Mouse (Mus musculus) heart, embryonic 13.5 days (tissue): ENCODE data around the gene C030005K15Rik. TPM values are rescaled to one million over a fixed set of nuclear protein-coding genes. Genes with fewer than 3 reads are reported as not detected.
A peak's percentile ranks its signal among the peaks of the same experiment; 100 is the strongest.
"Not testable (repeated sequence)": the region's sequence is repeated elsewhere in the genome, so short reads cannot be mapped to it uniquely, and the experiment has no call there.

Experiments used
- ATAC-seq: fragments of 200-750 bp; cut with Nextera tagmentation; 2 replicates; pipeline ENCODE4 v1.8.0; 2017; ENCODE audit warnings: moderate TSS enrichment; ENCODE audit not compliant: insufficient number of reproducible peaks, low FRiP score, low TSS enrichment; ENCODE audit errors: extremely low read depth
- H3K27ac ChIP-seq: fragments of 300-500 bp; sonication (generic); replicated peaks from 2 replicates; pipeline ENCODE4 v1.5.1; 2015; ENCODE audit warnings: moderate library complexity, mild to moderate bottlenecking, inconsistent platforms
- H3K27me3 ChIP-seq: fragments of 300-500 bp; sonication (generic); replicated peaks from 2 replicates; pipeline ENCODE4 v1.6.1; 2015; ENCODE audit warnings: mild to moderate bottlenecking, inconsistent platforms
- H3K36me3 ChIP-seq: fragments of 300-500 bp; sonication (generic); 2 replicates; pipeline ENCODE4 v1.6.1; 2015; ENCODE audit warnings: mild to moderate bottlenecking, inconsistent platforms
- H3K4me1 ChIP-seq: fragments of 300-500 bp; sonication (generic); 2 replicates; pipeline ENCODE4 v1.6.1; 2015; ENCODE audit warnings: inconsistent platforms
- H3K4me2 ChIP-seq: fragments of 300-500 bp; sonication (generic); 2 replicates; pipeline ENCODE4 v1.6.1; 2015; ENCODE audit warnings: inconsistent platforms, mild to moderate bottlenecking, moderate library complexity
- H3K4me3 ChIP-seq: fragments of 300-500 bp; sonication (generic); 2 replicates; pipeline ENCODE4 v1.5.1; 2015; ENCODE audit warnings: moderate library complexity, mild to moderate bottlenecking, inconsistent platforms
- H3K9ac ChIP-seq: fragments of 300-500 bp; sonication (generic); 2 replicates; pipeline ENCODE4 v1.6.1; 2015; ENCODE audit warnings: inconsistent platforms, mild to moderate bottlenecking, moderate library complexity
- H3K9me3 ChIP-seq: fragments of 300-500 bp; sonication (generic); 2 replicates; pipeline ENCODE4 v1.6.1; 2016; ENCODE audit warnings: inconsistent platforms
- WGBS: fragments of 180-500 bp; shearing (Covaris S2); methylation state at CpG from one replicate; pipeline ENCODE4 v1.1.7; 2015; ENCODE audit warnings: mixed read lengths; 5-methylcytosine and 5-hydroxymethylcytosine counted together
- polyA plus RNA-seq: library from polyadenylated mRNA; unstranded; fragments of >200 nt; fragmentation: Nextera tagmentation; extraction: Ambion mirVana; gene quantifications from 2 replicates; pipeline ENCODE4 v1.2.1, GENCODE M21; 2015

C030005K15Rik gene
- polyA plus RNA-seq, result not detected in 2 replicates

DNA sequence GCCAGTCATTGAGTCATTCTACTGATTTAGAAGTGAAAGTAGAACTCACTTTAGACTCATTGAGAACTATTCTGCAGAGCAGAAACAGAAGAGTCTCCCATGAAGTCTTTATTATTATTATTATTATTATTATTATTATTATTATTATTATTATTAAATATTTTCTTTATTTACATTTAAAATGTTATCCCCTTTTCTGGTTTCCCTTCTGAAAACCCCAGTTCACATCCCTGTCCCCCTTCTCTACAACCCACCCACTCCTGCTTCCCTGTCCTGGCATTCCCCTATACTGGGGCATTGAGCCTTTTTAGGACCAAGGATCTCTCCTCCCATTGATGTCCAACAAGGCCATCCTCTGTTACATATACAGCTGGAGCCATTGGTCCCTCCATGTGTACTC is at the start of gene C030005K15Rik:
Gene C030005K15Rik, minus strand, starts transcription at position 101 of the 400 bp plus-strand sequence.
- H3K36me3 ChIP-seq, H3K4me1 ChIP-seq, H3K9ac ChIP-seq, H3K27me3 ChIP-seq, H3K4me2 ChIP-seq, ATAC-seq, H3K4me3 ChIP-seq, H3K27ac ChIP-seq, H3K9me3 ChIP-seq: not testable (repeated sequence)

DNA sequence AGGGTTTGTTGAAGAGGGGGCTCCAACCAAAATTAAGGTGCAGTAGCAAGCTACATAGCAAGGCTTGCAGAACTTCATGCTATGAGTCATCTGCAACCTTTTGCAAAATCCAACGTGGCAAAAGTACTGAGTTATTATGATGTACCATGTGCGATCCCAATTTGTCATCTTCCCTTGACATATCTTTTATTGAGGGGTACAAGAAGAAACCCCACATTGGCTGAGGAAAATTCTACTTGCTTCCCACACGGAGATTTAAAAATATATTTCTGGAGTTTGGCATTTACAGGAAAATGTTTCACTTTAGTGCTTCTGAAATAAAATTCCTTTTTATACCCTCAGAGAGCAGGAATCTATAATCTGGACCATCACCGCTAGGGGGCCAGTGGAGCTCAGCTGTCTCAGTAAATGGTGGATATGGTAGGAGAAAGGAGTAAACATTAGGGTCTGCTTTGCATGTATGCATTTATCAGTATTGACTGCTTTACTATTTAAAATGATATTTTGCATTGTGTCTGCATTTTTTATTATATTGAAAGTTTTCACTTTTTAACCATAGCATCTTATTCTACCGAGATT is 41.7 kb upstream of the C030005K15Rik start:
- no peak overlapping the region for H3K4me3 ChIP-seq
- no peaks in the 10 kb centered on the region for H3K4me1 ChIP-seq
- H3K27me3 ChIP-seq, result no peaks in the 10 kb centered on the region
- no peak overlapping the region for H3K9ac ChIP-seq
- no peak for ATAC-seq
- 52% methylated on average over 5 of the region's 5 CpGs for WGBS
- no peaks in the 10 kb centered on the region for H3K36me3 ChIP-seq
- no peak overlapping the region for H3K4me2 ChIP-seq
- no peaks in the 10 kb centered on the region for H3K9me3 ChIP-seq
- H3K27ac ChIP-seq, result no peak overlapping the region

DNA sequence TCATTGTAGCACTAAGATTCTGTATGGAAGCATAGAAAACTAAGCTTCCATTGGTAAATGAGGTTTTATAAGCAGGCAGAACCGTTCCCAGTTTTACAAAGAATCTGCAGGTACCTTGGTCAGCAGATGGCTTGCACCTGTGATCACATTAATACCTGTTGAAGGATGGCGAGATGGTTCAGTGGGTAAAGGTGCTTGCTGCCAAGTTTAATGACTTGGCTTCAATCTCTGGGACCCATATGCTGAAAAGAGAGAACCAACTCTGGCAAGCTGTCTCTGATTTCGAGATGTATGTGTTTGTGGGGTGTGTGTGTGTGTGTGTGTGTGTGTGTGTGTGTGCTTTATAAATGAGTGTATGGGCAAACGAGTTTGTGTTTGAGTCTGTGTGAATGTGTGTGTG is 27.3 kb upstream of the C030005K15Rik start:
- H3K36me3 ChIP-seq, result no peaks in the 10 kb centered on the region
- no peaks in the 10 kb centered on the region for H3K4me1 ChIP-seq
- no peak overlapping the region for H3K4me2 ChIP-seq
- H3K4me3 ChIP-seq, result no peak overlapping the region
- H3K9me3 ChIP-seq, result no peaks in the 10 kb centered on the region
- WGBS, result 59% methylated on average over 4 of the region's 4 CpGs
- no peak overlapping the region for H3K27ac ChIP-seq
- no peak for ATAC-seq
- H3K27me3 ChIP-seq, result no peaks in the 10 kb centered on the region
- no peak overlapping the region for H3K9ac ChIP-seq

DNA sequence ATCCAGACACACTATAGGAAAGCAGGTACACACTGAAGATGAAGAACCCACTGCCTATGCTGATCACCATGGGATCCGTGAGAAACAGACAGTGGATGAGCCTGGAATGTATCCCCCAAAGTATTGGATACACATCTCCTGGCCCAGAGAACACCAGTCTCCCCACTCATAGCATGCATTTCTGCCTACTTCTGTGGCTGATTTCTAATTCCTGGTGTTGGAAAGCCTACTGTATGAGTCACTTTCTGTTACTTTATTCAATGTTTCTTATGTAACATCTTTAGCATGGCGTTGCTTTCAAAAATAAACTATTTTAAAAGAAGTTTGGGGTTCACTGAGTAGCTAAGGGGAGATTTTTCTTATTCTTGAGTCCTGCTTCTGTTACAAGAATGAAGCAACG is 20.7 kb upstream of the C030005K15Rik start:
- 74% methylated on average over 3 of the region's 3 CpGs for WGBS
- Histone ChIP-seq H3K9me3 (no peaks in the 10 kb centered on the region), H3K4me2 (no peak overlapping the region), H3K27me3 (no peaks in the 10 kb centered on the region), H3K4me3 (no peak overlapping the region), H3K4me1 (no peaks in the 10 kb centered on the region), H3K36me3 (no peaks in the 10 kb centered on the region), H3K27ac (no peak overlapping the region), H3K9ac (no peak overlapping the region)
- ATAC-seq, result no peak

DNA sequence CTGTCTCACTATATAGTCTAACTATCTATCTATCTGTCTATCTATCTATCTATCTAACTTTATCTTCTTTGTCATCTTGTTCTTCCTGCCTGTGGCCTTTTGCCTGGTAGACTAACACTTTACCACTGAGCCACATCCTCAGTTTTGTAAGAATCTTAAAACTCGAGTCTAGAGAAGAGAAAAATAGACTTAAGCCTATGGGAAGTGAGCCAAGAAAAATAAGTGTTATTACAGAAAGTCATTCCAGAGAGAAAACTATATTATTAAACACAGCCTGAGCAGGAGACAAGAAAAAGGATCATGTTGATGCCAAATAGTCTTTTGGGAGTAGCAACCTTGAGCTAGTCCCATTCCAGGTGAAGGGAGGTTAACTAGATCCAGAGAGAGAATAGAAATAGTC is 626 bp downstream of the C030005K15Rik start:
- 36% methylated on average over 1 of the region's 1 CpGs for WGBS
- no peak overlapping the region for H3K4me3 ChIP-seq
- H3K9me3 ChIP-seq, result no peaks in the 10 kb centered on the region
- ATAC-seq, result no peak
- no peaks in the 10 kb centered on the region for H3K36me3 ChIP-seq
- H3K27me3 ChIP-seq, result no peaks in the 10 kb centered on the region
- no peak overlapping the region for H3K4me2 ChIP-seq
- H3K9ac ChIP-seq, result no peak overlapping the region
- no peak overlapping the region for H3K27ac ChIP-seq
- no peaks in the 10 kb centered on the region for H3K4me1 ChIP-seq

DNA sequence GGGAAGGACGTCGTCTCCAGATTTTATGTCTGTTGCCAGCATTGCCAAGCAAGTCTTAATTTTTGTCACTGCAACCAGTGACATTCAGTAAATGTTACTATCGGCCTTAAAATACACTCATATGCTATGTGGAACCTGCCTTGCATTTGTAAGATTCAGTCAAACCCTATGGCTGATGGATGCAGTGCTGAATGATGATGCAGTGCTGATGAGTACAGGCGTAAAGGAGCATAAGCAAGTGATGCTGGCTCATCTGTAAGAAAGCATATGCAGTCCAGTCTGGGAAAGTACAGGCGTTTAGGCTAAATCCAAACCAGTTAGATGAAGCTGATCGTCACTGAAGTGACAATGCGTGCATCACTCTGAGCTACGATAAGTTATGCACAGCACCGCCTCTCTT is 3.8 kb downstream of the C030005K15Rik start:
- no peak overlapping the region for H3K4me3 ChIP-seq
- no peaks in the 10 kb centered on the region for H3K27me3 ChIP-seq
- H3K9me3 ChIP-seq, result no peaks in the 10 kb centered on the region
- no peak for ATAC-seq
- H3K27ac ChIP-seq, result no peak overlapping the region
- no peaks in the 10 kb centered on the region for H3K4me1 ChIP-seq
- WGBS, result 89% methylated on average over 9 of the region's 9 CpGs
- H3K4me2 ChIP-seq, result no peak overlapping the region
- H3K9ac ChIP-seq, result no peak overlapping the region
- no peaks in the 10 kb centered on the region for H3K36me3 ChIP-seq

DNA sequence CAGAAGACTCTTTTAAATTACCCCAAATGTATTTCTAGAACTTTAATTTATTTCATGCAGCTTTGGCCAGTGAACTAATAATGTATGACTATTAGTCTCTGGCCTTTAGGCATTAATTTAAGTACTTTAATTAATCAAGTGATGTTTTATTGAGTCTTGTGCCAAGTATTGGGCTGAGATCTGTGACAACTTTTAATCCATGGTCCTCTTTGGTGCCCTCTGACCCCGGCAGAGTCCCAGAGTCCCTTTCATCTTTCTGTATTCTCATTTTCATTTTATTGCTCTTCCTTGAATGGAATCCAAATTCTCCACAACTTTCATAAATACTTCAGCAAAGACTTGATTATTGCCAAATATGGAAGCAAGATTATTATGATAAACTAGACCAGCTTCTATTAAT is 5.9 kb downstream of the C030005K15Rik start:
- Histone ChIP-seq H3K4me3 (no peak overlapping the region), H3K9me3 (no peaks in the 10 kb centered on the region), H3K27me3 (no peaks in the 10 kb centered on the region), H3K27ac (no peak overlapping the region), H3K4me1 (peaks cover 2% of the 10 kb centered on the region; the same call in 1 of the 2 replicates), H3K4me2 (no peak overlapping the region), H3K9ac (no peak overlapping the region), H3K36me3 (no peaks in the 10 kb centered on the region)
- WGBS, result 81% methylated on average over 1 of the region's 1 CpGs
- no peak for ATAC-seq

DNA sequence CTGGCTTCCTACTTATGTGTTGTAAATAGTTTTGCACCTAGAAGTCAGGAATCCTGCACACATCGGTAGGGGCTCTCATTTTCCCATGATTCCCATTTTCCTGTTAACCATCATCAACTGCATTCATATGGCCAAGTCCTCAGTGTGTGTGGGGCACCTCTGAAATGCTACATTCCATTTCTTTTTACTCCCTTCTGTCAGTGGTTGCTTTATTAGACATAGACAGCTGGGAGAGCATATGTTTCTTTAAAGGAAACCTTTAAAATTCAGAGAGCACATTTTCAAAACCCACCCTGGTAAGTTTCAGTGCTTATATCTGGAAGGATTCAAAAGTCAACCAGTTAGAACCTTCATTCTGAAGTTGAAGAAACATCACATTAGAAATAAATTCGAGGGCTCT is 8.5 kb downstream of the C030005K15Rik start:
- H3K9ac ChIP-seq, result no peak overlapping the region
- H3K36me3 ChIP-seq, result no peaks in the 10 kb centered on the region
- peaks cover 20% of the 10 kb centered on the region for H3K4me1 ChIP-seq
- H3K27ac ChIP-seq, result no peak overlapping the region
- no peaks in the 10 kb centered on the region for H3K9me3 ChIP-seq
- H3K4me3 ChIP-seq, result no peak overlapping the region
- 64% methylated on average over 2 of the region's 2 CpGs for WGBS
- H3K4me2 ChIP-seq, result no peak overlapping the region
- no peak for ATAC-seq
- no peaks in the 10 kb centered on the region for H3K27me3 ChIP-seq

DNA sequence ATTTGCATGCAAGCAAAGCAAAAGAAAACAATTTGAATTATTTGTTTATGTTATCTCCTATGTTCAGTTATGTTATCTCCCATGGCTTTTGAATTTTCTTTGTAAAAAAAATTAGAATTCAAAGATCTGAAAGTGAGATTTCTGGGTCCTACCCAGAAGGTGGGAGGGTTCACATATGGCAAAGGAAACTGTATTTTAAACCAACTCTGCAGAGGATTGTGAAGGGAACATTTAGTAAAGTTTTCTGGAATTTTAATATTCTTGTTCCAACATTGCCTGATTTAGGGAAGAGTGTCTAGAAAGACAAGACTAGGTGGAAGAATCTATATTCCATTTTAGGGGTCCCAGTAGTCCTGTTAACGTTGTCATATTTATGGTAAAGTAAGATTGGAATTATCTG is 9.3 kb downstream of the C030005K15Rik start:
- no peak overlapping the region for H3K4me3 ChIP-seq
- H3K4me1 ChIP-seq, result peaks cover 20% of the 10 kb centered on the region
- WGBS, result 64% methylated on average over 1 of the region's 1 CpGs
- no peaks in the 10 kb centered on the region for H3K27me3 ChIP-seq
- no peak for ATAC-seq
- no peak overlapping the region for H3K9ac ChIP-seq
- H3K9me3 ChIP-seq, result no peaks in the 10 kb centered on the region
- no peaks in the 10 kb centered on the region for H3K36me3 ChIP-seq
- no peak overlapping the region for H3K27ac ChIP-seq
- H3K4me2 ChIP-seq, result no peak overlapping the region

DNA sequence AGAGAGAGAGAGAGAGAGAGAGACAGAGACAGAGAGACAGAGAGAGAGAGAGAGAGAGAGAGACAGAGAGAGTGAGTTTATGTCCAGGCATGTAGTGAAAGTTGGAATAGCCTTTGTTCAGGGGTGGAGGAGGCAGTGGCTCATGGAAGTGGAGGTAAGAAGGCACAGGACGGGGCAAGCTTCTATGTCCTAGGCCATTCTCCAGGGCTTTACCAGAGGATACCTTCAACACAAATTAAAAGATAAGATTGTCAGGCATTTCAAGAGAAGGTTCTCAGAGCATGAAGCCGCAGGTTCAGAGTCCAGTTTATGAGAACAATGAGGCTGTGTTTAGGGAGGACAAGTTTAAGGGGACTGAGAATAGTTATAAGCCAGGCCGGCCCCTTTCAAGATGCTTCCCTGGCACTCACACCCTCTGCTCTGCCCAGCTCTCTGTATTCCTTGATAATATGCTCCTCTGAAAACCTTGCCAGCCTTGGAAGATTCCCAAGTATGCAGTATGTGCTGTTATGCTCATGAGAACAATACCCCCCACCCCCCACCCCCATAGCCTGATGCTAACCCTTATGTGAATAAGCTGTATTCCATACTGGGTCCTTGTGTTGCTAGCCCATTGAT is 11.2 kb downstream of the C030005K15Rik start:
- Histone ChIP-seq H3K36me3 (no peaks in the 10 kb centered on the region), H3K4me3 (no peak overlapping the region), H3K27me3 (no peaks in the 10 kb centered on the region), H3K4me1 (peaks cover 20% of the 10 kb centered on the region), H3K9ac (no peak overlapping the region), H3K4me2 (no peak overlapping the region), H3K9me3 (no peaks in the 10 kb centered on the region), H3K27ac (no peak overlapping the region)
- WGBS, result 62% methylated on average over 3 of the region's 3 CpGs
- ATAC-seq, result no peak

DNA sequence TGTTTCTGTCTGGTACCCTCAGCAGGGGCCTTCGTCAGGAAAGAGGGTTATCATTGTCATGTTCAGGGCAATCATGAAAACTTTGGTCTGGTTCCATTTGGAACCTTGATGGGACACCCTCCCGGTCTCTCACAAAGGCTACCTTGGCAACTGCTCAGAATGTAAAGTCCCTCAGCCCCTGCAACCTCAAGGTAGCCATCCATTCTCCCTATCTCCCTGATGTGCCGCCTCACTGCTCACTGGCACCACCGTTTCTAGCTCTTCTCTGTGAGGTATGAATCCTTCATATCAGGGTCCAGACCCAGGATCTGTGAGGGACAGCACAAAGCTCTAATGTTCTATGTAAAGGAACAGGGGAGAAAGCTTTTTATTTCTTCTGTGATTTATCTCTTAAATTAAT is 12.0 kb downstream of the C030005K15Rik start:
- no peak for ATAC-seq
- no peak overlapping the region for H3K4me3 ChIP-seq
- no peaks in the 10 kb centered on the region for H3K27me3 ChIP-seq
- no peak overlapping the region for H3K9ac ChIP-seq
- H3K4me2 ChIP-seq, result peak overlapping the region; percentile 49
- H3K4me1 ChIP-seq, result peaks cover 20% of the 10 kb centered on the region
- 44% methylated on average over 4 of the region's 4 CpGs for WGBS
- H3K9me3 ChIP-seq, result no peaks in the 10 kb centered on the region
- no peaks in the 10 kb centered on the region for H3K36me3 ChIP-seq
- H3K27ac ChIP-seq, result no peak overlapping the region

DNA sequence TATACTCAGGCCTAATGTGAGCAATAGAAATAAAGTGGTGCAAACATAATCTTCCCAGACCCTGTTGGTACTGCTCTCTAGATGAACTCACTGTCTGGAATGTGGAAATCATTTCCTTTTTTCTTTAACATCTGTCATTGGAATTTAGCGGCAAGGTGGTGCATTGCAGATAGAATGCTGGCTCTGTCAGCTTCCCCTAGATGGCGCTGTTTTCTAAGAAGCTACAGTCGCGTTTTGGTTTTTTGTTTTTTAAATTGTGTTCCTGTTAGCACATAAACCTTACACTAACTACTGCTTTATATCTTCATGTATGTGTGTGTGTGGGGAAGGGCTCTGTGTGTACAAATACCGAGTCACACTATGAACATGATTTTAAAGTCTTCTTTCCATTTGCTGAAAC is 13.9 kb downstream of the C030005K15Rik start:
- peaks cover 20% of the 10 kb centered on the region for H3K4me1 ChIP-seq
- WGBS, result 4% methylated on average over 5 of the region's 5 CpGs
- no peak overlapping the region for H3K27ac ChIP-seq
- no peaks in the 10 kb centered on the region for H3K9me3 ChIP-seq
- H3K4me3 ChIP-seq, result no peak overlapping the region
- no peak overlapping the region for H3K9ac ChIP-seq
- no peak for ATAC-seq
- H3K4me2 ChIP-seq, result no peak overlapping the region
- H3K27me3 ChIP-seq, result no peaks in the 10 kb centered on the region
- H3K36me3 ChIP-seq, result no peaks in the 10 kb centered on the region
